Mouse (Mus musculus) limb, embryonic 11.5 days (tissue): Measurements from ENCODE around the gene Olfr1269. TPM values are rescaled to one million over a fixed set of nuclear protein-coding genes. Genes with fewer than 3 reads are reported as not detected.

Experiments
- ATAC-seq: fragments of 200-750 bp; cut with Nextera tagmentation; 2 replicates; pipeline ENCODE4 v1.8.0; 2017; ENCODE audit warnings: low read depth; ENCODE audit not compliant: insufficient number of reproducible peaks, low FRiP score, low TSS enrichment
- DNase-seq: peaks from one replicate; pipeline ENCODE4 v3.0.0-alpha.2; 2015; ENCODE audit warnings: low spot score
- H3K27ac ChIP-seq: fragments of 300-500 bp; sonication (generic); replicated peaks from 2 replicates; pipeline ENCODE4 v1.5.1; 2014; ENCODE audit warnings: low read depth, mild to moderate bottlenecking, low read length
- H3K27me3 ChIP-seq: fragments of 300-500 bp; sonication (generic); 2 replicates; pipeline ENCODE4 v1.6.1; 2014; ENCODE audit warnings: mild to moderate bottlenecking, low read length, mixed read lengths; ENCODE audit not compliant: control insufficient read depth, insufficient read depth
- H3K36me3 ChIP-seq: fragments of 300-500 bp; sonication (generic); 2 replicates; pipeline ENCODE4 v1.6.1; 2014; ENCODE audit warnings: mild to moderate bottlenecking, low read length, moderate library complexity, mixed read lengths; ENCODE audit not compliant: control insufficient read depth, insufficient read depth
- H3K4me1 ChIP-seq: fragments of 300-500 bp; sonication (generic); 2 replicates; pipeline ENCODE4 v1.6.1; 2014; ENCODE audit warnings: low read length, mixed read lengths; ENCODE audit not compliant: control insufficient read depth, insufficient read depth
- H3K4me2 ChIP-seq: fragments of 300-500 bp; sonication (generic); 2 replicates; pipeline ENCODE4 v1.6.1; 2014; ENCODE audit warnings: low read depth, mild to moderate bottlenecking, moderate library complexity; ENCODE audit not compliant: severe bottlenecking
- H3K4me3 ChIP-seq: fragments of 300-500 bp; sonication (generic); 2 replicates; pipeline ENCODE4 v1.5.1; 2014; ENCODE audit warnings: low read depth, low read length
- H3K9ac ChIP-seq: fragments of 300-500 bp; sonication (generic); 2 replicates; pipeline ENCODE4 v1.6.1; 2014; ENCODE audit warnings: mild to moderate bottlenecking, low read length
- H3K9me3 ChIP-seq: fragments of 300-500 bp; sonication (generic); 2 replicates; pipeline ENCODE4 v1.6.1; 2016; ENCODE audit warnings: low read length; ENCODE audit not compliant: control insufficient read depth
- WGBS: fragments of 180-500 bp; shearing (Covaris S2); extraction: QIAGEN DNeasy Blood & Tissue Kit; methylation state at CpG from one replicate; pipeline ENCODE4 v1.1.7; 2014; 5-methylcytosine and 5-hydroxymethylcytosine counted together
- polyA plus RNA-seq: library from polyadenylated mRNA; unstranded; fragments of >200 nt; fragmentation: Nextera tagmentation; extraction: Ambion mirVana; gene quantifications from 2 replicates; pipeline ENCODE4 v1.2.1, GENCODE M21; 2014

Gene Olfr1269
- polyA plus RNA-seq, result not detected in 2 replicates

GRCm38 (mm10) chr2:90121312-90121711, at the start of gene Olfr1269:
Olfr1269 (minus strand) TSS chr2:90121412.
- Histone ChIP-seq H3K36me3 (no peaks in the 10 kb centered on the region), H3K9ac (no peak within 1 kb of the TSS), H3K4me2 (no peak within 1 kb of the TSS), H3K4me3 (no peak within 1 kb of the TSS), H3K9me3 (no peaks in the 10 kb centered on the region), H3K27me3 (no peaks in the 10 kb centered on the region), H3K27ac (no peak within 1 kb of the TSS), H3K4me1 (no peaks in the 10 kb centered on the region)
- 87% methylated on average over 1 of the region's 1 CpGs for WGBS
- DNase-seq (no peak), ATAC-seq (no peak)

- no peaks in the 10 kb centered on the region for H3K4me1 ChIP-seq
- ATAC-seq (no peak), DNase-seq (no peak)
- no peaks in the 10 kb centered on the region for H3K27me3 ChIP-seq
- no peak overlapping the region for H3K4me2 ChIP-seq
- no peak overlapping the region for H3K4me3 ChIP-seq
- WGBS, result 93% methylated on average over 9 of the region's 9 CpGs
- no peak overlapping the region for H3K27ac ChIP-seq
- H3K9me3 ChIP-seq, result no peaks in the 10 kb centered on the region
- H3K36me3 ChIP-seq, result no peaks in the 10 kb centered on the region
- no peak overlapping the region for H3K9ac ChIP-seq
These were observed 32.7 kb upstream of the Olfr1269 start for GRCm38 (mm10) chr2:90153916-90154315.

- H3K4me2 ChIP-seq, result no peak within 1 kb of the TSS
- H3K9ac ChIP-seq, result no peak within 1 kb of the TSS
- H3K4me1 ChIP-seq, result no peaks in the 10 kb centered on the region
- no peaks in the 10 kb centered on the region for H3K9me3 ChIP-seq
- no peak within 1 kb of the TSS for H3K27ac ChIP-seq
- H3K4me3 ChIP-seq, result no peak within 1 kb of the TSS
- no peaks in the 10 kb centered on the region for H3K36me3 ChIP-seq
- no peaks in the 10 kb centered on the region for H3K27me3 ChIP-seq
- no peak for ATAC-seq
- 88% methylated on average over 3 of the region's 3 CpGs for WGBS
- DNase-seq, result no peak
These were observed 31.8 kb upstream of the Olfr1269 start, which contains the start of gene Olfr1270 for GRCm38 (mm10) chr2:90152991-90153390. Olfr1270 (minus strand) TSS chr2:90153091.

- Histone ChIP-seq H3K4me1 (no peaks in the 10 kb centered on the region), H3K36me3 (no peaks in the 10 kb centered on the region), H3K27ac (no peak within 1 kb of the TSS), H3K9ac (no peak within 1 kb of the TSS), H3K4me3 (no peak within 1 kb of the TSS), H3K4me2 (no peak within 1 kb of the TSS), H3K27me3 (no peaks in the 10 kb centered on the region), H3K9me3 (no peaks in the 10 kb centered on the region)
- DNase-seq (no peak), ATAC-seq (no peak)
These were observed 21.0 kb upstream of the Olfr1269 start, which contains the start of gene Olfr32 for GRCm38 (mm10) chr2:90142196-90142595. Olfr32 (minus strand) TSS chr2:90142296.

GRCm38 (mm10) chr2:90070065-90070464, 51.1 kb downstream of the Olfr1269 start:
- DNase-seq (no peak), ATAC-seq (no peak)
- Histone ChIP-seq H3K4me3 (no peak overlapping the region), H3K27ac (no peak overlapping the region), H3K9ac (no peak overlapping the region), H3K4me1 (no peaks in the 10 kb centered on the region), H3K36me3 (no peaks in the 10 kb centered on the region), H3K27me3 (no peaks in the 10 kb centered on the region), H3K4me2 (no peak overlapping the region), H3K9me3 (no peaks in the 10 kb centered on the region)
- WGBS, result 70% methylated on average over 2 of the region's 2 CpGs

Other genes with a start within 250 kb of the Olfr1269 start
- gene Olfr1257, start 243.0 kb downstream of the Olfr1269 start, polyA plus RNA-seq, result not detected in 2 replicates
- not detected in 2 replicates for gene Olfr1258, start 194.1 kb downstream of the Olfr1269 start, polyA plus RNA-seq
- gene Olfr1259, start 172.7 kb downstream of the Olfr1269 start, polyA plus RNA-seq, result not detected in 2 replicates
- not detected in 2 replicates for gene Olfr1260, start 147.1 kb downstream of the Olfr1269 start, polyA plus RNA-seq
- not detected in 2 replicates for gene Olfr1261, start 130.2 kb downstream of the Olfr1269 start, polyA plus RNA-seq
- gene Olfr1262, start 121.3 kb downstream of the Olfr1269 start, polyA plus RNA-seq, result not detected in 2 replicates
- gene Olfr1263, start 109.3 kb downstream of the Olfr1269 start, polyA plus RNA-seq, result not detected in 2 replicates
- not detected in 2 replicates for gene Olfr1264, start 95.8 kb downstream of the Olfr1269 start, polyA plus RNA-seq
- gene Olfr1265, start 86.1 kb downstream of the Olfr1269 start, polyA plus RNA-seq, result not detected in 2 replicates
- gene Olfr140, start 57.8 kb downstream of the Olfr1269 start, polyA plus RNA-seq, result not detected in 2 replicates
- gene Olfr32, start 20.9 kb upstream of the Olfr1269 start, polyA plus RNA-seq, result not detected in 2 replicates
- gene Olfr1270, start 31.7 kb upstream of the Olfr1269 start, polyA plus RNA-seq, result not detected in 2 replicates
- gene Olfr1506, start 103.1 kb upstream of the Olfr1269 start, polyA plus RNA-seq, result not detected in 2 replicates
- gene Olfr142, start 136.2 kb upstream of the Olfr1269 start, polyA plus RNA-seq, result not detected in 2 replicates
- gene Olfr1271, start 149.6 kb upstream of the Olfr1269 start, polyA plus RNA-seq, result not detected in 2 replicates
- gene Olfr1272, start 171.4 kb upstream of the Olfr1269 start, polyA plus RNA-seq, result not detected in 2 replicates
- not detected in 2 replicates for gene Gm13769, start 200.8 kb upstream of the Olfr1269 start, polyA plus RNA-seq